Mouse (Mus musculus): ENCODE measurements around the gene Cyp4f13.

The Cyp4f13 gene

GRCm38 (mm10) chr17:32927803-32928202 lies 19.4 kb downstream of the Cyp4f13 start:
- POLR2A ChIA-PET: interaction anchor here in 1 of 4 experiments (0.6 to 0.7 kb wide), 2 partner anchors 10 to 38 kb away, joined by 3 to 6 read pairs; partner anchors contain the start of gene Zfp472
- CTCF ChIA-PET: interaction anchor here in 1 of 4 experiments (0.6 to 1.0 kb wide), 3 partner anchors 17 to 1245 kb away, joined by 3 to 4 read pairs (median 3); no protein-coding TSS in a partner anchor

- CTCF ChIA-PET: interaction anchor here in 3 of 4 experiments (0.6 to 1.9 kb wide), 7 partner anchors 15 to 587 kb away, joined by 3 to 9 read pairs (median 5); partner anchors contain the start of genes Cyp4f13 (in 1 of the 3) and Zfp952 (in 1 of the 3)
- POLR2A ChIA-PET: interaction anchor here in 3 of 4 experiments (0.6 to 2.6 kb wide), 40 partner anchors 12 to 836 kb away, joined by 3 to 18 read pairs (median 3); partner anchors contain the start of genes Cyp4f13 (in 3 of the 3), Cyp4f17 (in 2 of the 3), Rab11b (in 2 of the 3) and Zfp472 (in 2 of the 3)
Measured at GRCm38 (mm10) chr17:32924658-32925312, 22.4 kb downstream of the Cyp4f13 start.

GRCm38 (mm10) chr17:32923681-32924080 lies 23.5 kb downstream of the Cyp4f13 start:
- POLR2A ChIA-PET: interaction anchor here in 3 of 4 experiments (0.9 to 2.5 kb wide), 20 partner anchors 13 to 837 kb away, joined by 3 to 15 read pairs (median 4); partner anchors contain the start of genes Cyp4f13 (in 2 of the 3), Zfp472 (in 2 of the 3), Rab11b (in 1 of the 3) and Zfp952 (in 1 of the 3)
- CTCF ChIA-PET: interaction anchor here in 2 of 4 experiments (1.5 to 1.9 kb wide), 2 partner anchors 19 to 28 kb away, joined by 5 to 6 read pairs; no protein-coding TSS in a partner anchor

GRCm38 (mm10) chr17:32919123-32919522 lies 28.1 kb downstream of the Cyp4f13 start:
- POLR2A ChIA-PET: interaction anchor here in 2 of 4 experiments (1.0 to 2.1 kb wide), 4 partner anchors 22 to 46 kb away, joined by 3 to 6 read pairs (median 4); partner anchors contain the start of genes Cyp4f13 (in 1 of the 2) and Zfp472 (in 1 of the 2)
- CTCF ChIA-PET: interaction anchor here in 2 of 4 experiments (0.6 to 0.9 kb wide), 2 partner anchors 26 to 574 kb away, joined by 3 to 4 read pairs; no protein-coding TSS in a partner anchor

DNA sequence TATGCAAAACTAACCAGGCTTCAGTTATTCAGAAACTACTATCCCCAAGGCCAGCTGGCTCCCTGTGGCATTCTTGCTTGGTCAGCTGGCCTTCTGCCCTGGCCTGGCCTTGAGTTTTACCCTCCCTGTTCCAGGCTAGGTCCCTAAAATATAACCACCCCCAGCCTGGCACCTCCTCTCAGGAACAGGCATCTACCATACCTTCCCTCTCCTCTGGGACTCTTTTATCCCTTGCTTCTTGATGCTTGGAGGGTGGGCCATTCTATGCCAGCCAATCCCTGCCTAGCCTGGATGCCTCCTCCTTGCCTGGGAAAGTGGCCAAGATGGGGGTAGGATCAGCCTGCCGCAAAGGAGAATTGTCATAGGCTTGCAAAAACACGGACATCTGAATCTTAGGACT lies 30.1 kb downstream of the Cyp4f13 start, which contains the start of gene Cyp4f14:
Cyp4f14 (minus strand) TSS at position 212 of the 400 bp plus-strand sequence.
- POLR2A ChIA-PET: interaction anchor here in 2 of 4 experiments (0.7 to 1.4 kb wide), 3 partner anchors 15 to 174 kb away, joined by 4 read pairs; no protein-coding TSS in a partner anchor
- CTCF ChIA-PET: interaction anchor here in 3 of 4 experiments (0.6 to 1.3 kb wide), 6 partner anchors 34 to 928 kb away, joined by 3 to 4 read pairs (median 3); no protein-coding TSS in a partner anchor

GRCm38 (mm10) chr17:32916075-32916474 lies 31.1 kb downstream of the Cyp4f13 start:
- CTCF ChIA-PET: no interaction called here

DNA sequence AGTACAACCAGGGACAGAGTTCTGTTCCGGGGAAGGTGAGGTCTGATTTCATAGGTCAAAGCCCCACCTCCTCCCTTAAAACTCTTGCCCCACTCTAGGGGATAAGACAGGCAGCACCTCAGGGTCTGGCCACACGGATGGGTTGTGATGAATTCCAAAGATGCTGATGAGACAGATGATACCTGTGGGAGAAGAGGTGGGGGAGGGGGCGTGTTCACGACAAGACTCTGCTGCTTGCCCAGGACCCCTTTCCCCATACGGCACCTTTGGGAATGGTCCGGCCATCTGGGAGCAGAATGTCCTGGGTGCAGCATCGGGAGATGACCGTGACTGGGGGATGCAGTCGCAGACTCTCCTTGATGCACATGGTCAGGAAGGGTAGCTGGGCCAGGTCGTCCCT lies 41.0 kb downstream of the Cyp4f13 start:
- ChIA-PET POLR2A (interaction anchor here in 3 of 4 experiments (0.6 to 2.5 kb wide), 4 partner anchors 10 to 695 kb away, joined by 3 to 13 read pairs (median 5); no protein-coding TSS in a partner anchor), CTCF (interaction anchor here in 1 of 4 experiments (1.3 kb wide), 1 partner anchor 14 kb away, joined by 4 read pairs; no protein-coding TSS in a partner anchor)

More at GRCm38 (mm10) chr17:32916075-32916474, 31.1 kb downstream of the Cyp4f13 start:
- POLR2A ChIA-PET: interaction anchor here in 1 of 4 experiments (1.4 kb wide), 1 partner anchor 14 kb away, joined by 4 read pairs; no protein-coding TSS in a partner anchor

GRCm38 (mm10) chr17:32905239-32905638 lies 42.0 kb downstream of the Cyp4f13 start:
- CTCF ChIA-PET: interaction anchor here in 3 of 4 experiments (0.6 to 1.9 kb wide), 16 partner anchors 10 to 224 kb away, joined by 3 to 9 read pairs (median 3); partner anchors contain the start of genes Zfp952 (in 2 of the 3), Cyp4f13 (in 1 of the 3) and Zfp472 (in 1 of the 3)
- POLR2A ChIA-PET: interaction anchor here in 3 of 4 experiments (0.8 to 2.5 kb wide), 9 partner anchors 9 to 61 kb away, joined by 3 to 13 read pairs (median 7); partner anchors contain the start of gene Zfp870 (in 1 of the 3)

DNA sequence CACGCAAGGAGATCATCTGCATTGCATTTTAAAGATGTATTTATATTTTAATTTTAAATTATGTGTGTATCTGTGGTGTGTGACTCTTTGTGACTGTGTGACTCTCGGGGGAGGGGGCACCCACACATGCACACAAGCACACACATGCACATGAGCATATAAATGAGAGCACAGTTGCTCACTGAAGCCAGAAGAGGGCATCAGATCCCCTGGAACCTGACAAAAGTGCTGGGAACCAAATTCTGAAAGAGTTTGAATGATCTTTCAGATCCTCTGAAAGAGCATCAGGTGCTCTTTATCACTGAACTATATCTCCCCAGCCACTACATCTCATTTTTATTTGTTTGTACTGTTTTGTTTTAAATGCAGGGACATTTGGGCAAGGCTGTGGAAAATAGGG lies 42.8 kb downstream of the Cyp4f13 start:
- POLR2A ChIA-PET: interaction anchor here in 2 of 4 experiments (0.8 to 2.5 kb wide), 9 partner anchors 8 to 61 kb away, joined by 3 to 13 read pairs (median 7); partner anchors contain the start of gene Zfp870 (in 1 of the 2)
- CTCF ChIA-PET: interaction anchor here in 3 of 4 experiments (0.6 to 1.9 kb wide), 15 partner anchors 9 to 223 kb away, joined by 3 to 9 read pairs (median 3); partner anchors contain the start of genes Zfp952 (in 2 of the 3), Cyp4f13 (in 1 of the 3) and Zfp472 (in 1 of the 3)

DNA sequence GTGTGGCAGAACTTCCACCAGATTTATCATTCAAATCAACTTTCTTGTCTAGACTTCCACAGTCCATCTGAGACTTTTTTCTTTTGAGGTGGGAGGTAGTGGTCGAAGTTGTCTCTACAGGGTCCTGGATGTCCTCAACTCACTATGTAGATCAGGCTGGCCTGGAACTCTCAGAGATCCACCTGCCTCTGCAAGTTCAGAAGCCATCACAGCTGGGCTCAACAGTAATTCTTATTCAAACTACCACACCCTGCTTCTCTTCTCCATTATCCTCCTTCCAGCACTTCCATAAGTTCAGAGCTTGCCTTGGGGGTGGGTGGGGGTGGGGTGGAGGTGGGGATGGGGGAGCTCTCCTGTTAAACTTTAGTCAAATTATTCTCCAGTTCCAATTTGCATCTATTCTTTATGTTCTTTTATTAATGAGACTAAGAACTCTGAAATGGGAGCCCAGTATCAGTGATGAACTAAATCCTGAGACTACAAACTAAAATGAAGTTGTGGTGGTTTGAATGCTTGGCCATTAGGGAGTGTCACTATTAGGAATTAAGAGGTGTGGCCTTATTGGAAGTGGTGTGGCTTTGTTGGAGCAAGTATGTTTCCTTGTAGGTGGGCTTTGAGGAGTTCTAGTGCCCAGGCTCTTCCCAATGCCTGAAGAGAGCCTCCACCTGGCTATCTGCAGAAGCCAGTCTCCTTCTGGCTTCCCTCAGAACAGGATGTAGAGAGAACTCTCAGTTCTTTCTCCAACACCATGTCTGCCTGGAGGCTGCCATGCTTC lies 45.3 kb downstream of the Cyp4f13 start:
- POLR2A ChIA-PET: interaction anchor here (0.6 to 2.5 kb wide), 15 partner anchors 8 to 91 kb away, joined by 3 to 16 read pairs (median 4); partner anchors contain the start of genes Cyp4f13 (in 3 of the 4) and Zfp952 (in 1 of the 4)
- CTCF ChIA-PET: interaction anchor here in 1 of 4 experiments (0.6 kb wide), 1 partner anchor 801 kb away, joined by 3 read pairs; no protein-coding TSS in a partner anchor

DNA sequence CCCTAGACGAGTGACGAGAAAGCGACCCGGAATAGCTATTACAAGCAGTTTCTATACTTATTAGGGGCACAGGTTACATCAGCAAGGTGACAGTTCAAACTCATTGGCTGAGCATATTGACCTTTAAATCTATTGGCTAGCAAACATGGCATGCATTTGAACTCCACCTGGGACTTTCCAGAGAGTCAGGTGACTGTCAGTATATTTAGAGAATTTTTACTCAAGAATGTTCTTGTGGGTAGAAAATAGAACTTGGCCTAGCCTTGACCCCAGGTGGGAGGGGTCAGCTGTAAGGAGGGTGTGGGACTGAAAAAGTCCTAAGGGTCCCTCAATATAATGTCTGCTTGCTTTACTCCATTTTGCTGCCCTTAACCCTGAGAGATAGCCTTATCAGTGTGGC lies 51.8 kb downstream of the Cyp4f13 start:
- ChIA-PET POLR2A (interaction anchor here (1.0 to 12.0 kb wide), 25 partner anchors 8 to 413 kb away, joined by 3 to 125 read pairs (median 5); partner anchors contain the start of genes Cyp4f13 (in 3 of the 4), Zfp799 (in 1 of the 4), Zfp811 (in 1 of the 4) and Zfp952 (in 1 of the 4)), CTCF (interaction anchor here in 2 of 4 experiments (0.8 to 1.5 kb wide), 2 partner anchors 9 to 22 kb away, joined by 3 read pairs; no protein-coding TSS in a partner anchor)

GRCm38 (mm10) chr17:32893901-32894300 lies 53.3 kb downstream of the Cyp4f13 start:
- CTCF ChIA-PET: interaction anchor here in 1 of 4 experiments (0.6 kb wide), 1 partner anchor 37 kb away, joined by 6 read pairs; no protein-coding TSS in a partner anchor
- POLR2A ChIA-PET: interaction anchor here (0.6 to 12.0 kb wide), 9 partner anchors 8 to 1582 kb away, joined by 3 to 125 read pairs (median 3); no protein-coding TSS in a partner anchor

GRCm38 (mm10) chr17:32891239-32892180 lies 55.7 kb downstream of the Cyp4f13 start, which contains the start of gene Zfp870:
Gene Zfp870 (minus strand): TSS chr17:32891642.
- ChIA-PET CTCF (interaction anchor here in 1 of 4 experiments (0.7 kb wide), 1 partner anchor 19 kb away, joined by 3 read pairs; no protein-coding TSS in a partner anchor), POLR2A (interaction anchor here in 3 of 4 experiments (0.6 to 12.0 kb wide), 11 partner anchors 10 to 260 kb away, joined by 3 to 125 read pairs (median 4); no protein-coding TSS in a partner anchor)

- ChIA-PET POLR2A (interaction anchor here in 3 of 4 experiments (0.6 to 12.0 kb wide), 11 partner anchors 10 to 259 kb away, joined by 3 to 125 read pairs (median 4); no protein-coding TSS in a partner anchor), CTCF (interaction anchor here in 1 of 4 experiments (0.7 kb wide), 1 partner anchor 18 kb away, joined by 3 read pairs; no protein-coding TSS in a partner anchor)
Measured at GRCm38 (mm10) chr17:32890852-32891238, 56.4 kb downstream of the Cyp4f13 start.

GRCm38 (mm10) chr17:32889611-32890010 lies 57.6 kb downstream of the Cyp4f13 start:
- POLR2A ChIA-PET: interaction anchor here in 3 of 4 experiments (0.6 to 12.0 kb wide), 7 partner anchors 10 to 596 kb away, joined by 3 to 125 read pairs (median 11); no protein-coding TSS in a partner anchor
- CTCF ChIA-PET: no interaction called here

Data from embryonic stem cell, embryonic (primary cell).